Mouse (Mus musculus): Measurements from ENCODE around the gene Mb21d2. TPM values are rescaled to one million over a fixed set of nuclear protein-coding genes. Genes with fewer than 3 reads are reported as not detected.

Gene Mb21d2
- polyA plus RNA-seq, 1 experiment = 20.4 TPM

GRCm38 (mm10) chr16:28896571-28896970 lies 32.9 kb downstream of the Mb21d2 start:
- no peaks in the 10 kb centered on the region for H3K36me3 ChIP-seq (ENCODE audit: control insufficient read depth, insufficient read depth, low read length, poor library complexity, severe bottlenecking)
- H3K4me1 ChIP-seq (ENCODE audit: control insufficient read depth, insufficient read depth, low read length) = no peaks in the 10 kb centered on the region
- no peak overlapping the region for H3K27ac ChIP-seq (ENCODE audit: insufficient read depth, low read length)
- no peaks in the 10 kb centered on the region for H3K27me3 ChIP-seq (ENCODE audit: control insufficient read depth, insufficient read depth, low read length, poor library complexity, severe bottlenecking)
- no peak overlapping the region for H3K9ac ChIP-seq (ENCODE audit: low read depth, poor library complexity, severe bottlenecking)
- H3K9me3 ChIP-seq (replicated peaks; ENCODE audit: control insufficient read depth, insufficient read depth, low read length, poor library complexity, severe bottlenecking) = no peaks in the 10 kb centered on the region
- no peak for TF ChIP-seq POLR2A (IDR thresholded peaks at IDR 0.05; ENCODE audit: insufficient read depth, low read length)
- TF ChIP-seq EP300 (IDR thresholded peaks at IDR 0.05; ENCODE audit: insufficient read depth, low read depth, low read length) = no peak
- no peak for TF ChIP-seq CTCF (IDR thresholded peaks at IDR 0.05; ENCODE audit: low read depth, low read length)
- no peak overlapping the region for H3K4me3 ChIP-seq (ENCODE audit: low read depth, low read length)

GRCm38 (mm10) chr16:28894872-28895271 lies 34.6 kb downstream of the Mb21d2 start:
- Histone ChIP-seq H3K9ac (ENCODE audit: low read depth, poor library complexity, severe bottlenecking) (no peak overlapping the region), H3K4me3 (ENCODE audit: low read depth, low read length) (no peak overlapping the region), H3K9me3 (replicated peaks; ENCODE audit: control insufficient read depth, insufficient read depth, low read length, poor library complexity, severe bottlenecking) (no peaks in the 10 kb centered on the region), H3K36me3 (ENCODE audit: control insufficient read depth, insufficient read depth, low read length, poor library complexity, severe bottlenecking) (no peaks in the 10 kb centered on the region), H3K27ac (ENCODE audit: insufficient read depth, low read length) (no peak overlapping the region), H3K27me3 (ENCODE audit: control insufficient read depth, insufficient read depth, low read length, poor library complexity, severe bottlenecking) (no peaks in the 10 kb centered on the region), H3K4me1 (ENCODE audit: control insufficient read depth, insufficient read depth, low read length) (no peaks in the 10 kb centered on the region)
- TF ChIP-seq POLR2A (IDR thresholded peaks at IDR 0.05; ENCODE audit: insufficient read depth, low read length) (no peak), CTCF (IDR thresholded peaks at IDR 0.05; ENCODE audit: low read depth, low read length) (no peak), EP300 (IDR thresholded peaks at IDR 0.05; ENCODE audit: insufficient read depth, low read depth, low read length) (no peak)

GRCm38 (mm10) chr16:28893266-28893665 lies 36.2 kb downstream of the Mb21d2 start:
- TF ChIP-seq CTCF (IDR thresholded peaks at IDR 0.05; ENCODE audit: low read depth, low read length) = no peak
- H3K9ac ChIP-seq (ENCODE audit: low read depth, poor library complexity, severe bottlenecking) = no peak overlapping the region
- no peaks in the 10 kb centered on the region for H3K27me3 ChIP-seq (ENCODE audit: control insufficient read depth, insufficient read depth, low read length, poor library complexity, severe bottlenecking)
- no peaks in the 10 kb centered on the region for H3K4me1 ChIP-seq (ENCODE audit: control insufficient read depth, insufficient read depth, low read length)
- H3K36me3 ChIP-seq (ENCODE audit: control insufficient read depth, insufficient read depth, low read length, poor library complexity, severe bottlenecking) = no peaks in the 10 kb centered on the region
- H3K4me3 ChIP-seq (ENCODE audit: low read depth, low read length) = no peak overlapping the region
- no peak overlapping the region for H3K27ac ChIP-seq (ENCODE audit: insufficient read depth, low read length)
- no peaks in the 10 kb centered on the region for H3K9me3 ChIP-seq (replicated peaks; ENCODE audit: control insufficient read depth, insufficient read depth, low read length, poor library complexity, severe bottlenecking)

- no peak for TF ChIP-seq EP300 (IDR thresholded peaks at IDR 0.05; ENCODE audit: insufficient read depth, low read depth, low read length)
- TF ChIP-seq POLR2A (IDR thresholded peaks at IDR 0.05; ENCODE audit: insufficient read depth, low read length) = no peak
- TF ChIP-seq CTCF (IDR thresholded peaks at IDR 0.05; ENCODE audit: low read depth, low read length) = no peak
- no peak overlapping the region for H3K9ac ChIP-seq (ENCODE audit: low read depth, poor library complexity, severe bottlenecking)
- H3K27ac ChIP-seq (ENCODE audit: insufficient read depth, low read length) = no peak overlapping the region
- H3K4me1 ChIP-seq (ENCODE audit: control insufficient read depth, insufficient read depth, low read length) = no peaks in the 10 kb centered on the region
- no peak overlapping the region for H3K4me3 ChIP-seq (ENCODE audit: low read depth, low read length)
- no peaks in the 10 kb centered on the region for H3K36me3 ChIP-seq (ENCODE audit: control insufficient read depth, insufficient read depth, low read length, poor library complexity, severe bottlenecking)
- no peaks in the 10 kb centered on the region for H3K27me3 ChIP-seq (ENCODE audit: control insufficient read depth, insufficient read depth, low read length, poor library complexity, severe bottlenecking)
- no peaks in the 10 kb centered on the region for H3K9me3 ChIP-seq (replicated peaks; ENCODE audit: control insufficient read depth, insufficient read depth, low read length, poor library complexity, severe bottlenecking)
Observed at GRCm38 (mm10) chr16:28886201-28886745, 43.2 kb downstream of the Mb21d2 start.

- Histone ChIP-seq H3K27me3 (ENCODE audit: control insufficient read depth, insufficient read depth, low read length, poor library complexity, severe bottlenecking) (no peaks in the 10 kb centered on the region), H3K27ac (ENCODE audit: insufficient read depth, low read length) (no peak overlapping the region), H3K9me3 (replicated peaks; ENCODE audit: control insufficient read depth, insufficient read depth, low read length, poor library complexity, severe bottlenecking) (no peaks in the 10 kb centered on the region), H3K4me1 (ENCODE audit: control insufficient read depth, insufficient read depth, low read length) (no peaks in the 10 kb centered on the region), H3K4me3 (ENCODE audit: low read depth, low read length) (no peak overlapping the region), H3K36me3 (ENCODE audit: control insufficient read depth, insufficient read depth, low read length, poor library complexity, severe bottlenecking) (no peaks in the 10 kb centered on the region), H3K9ac (ENCODE audit: low read depth, poor library complexity, severe bottlenecking) (no peak overlapping the region)
- TF ChIP-seq EP300 (IDR thresholded peaks at IDR 0.05; ENCODE audit: insufficient read depth, low read depth, low read length) (no peak), CTCF (IDR thresholded peaks at IDR 0.05; ENCODE audit: low read depth, low read length) (no peak), POLR2A (IDR thresholded peaks at IDR 0.05; ENCODE audit: insufficient read depth, low read length) (no peak)
Observed at GRCm38 (mm10) chr16:28885474-28885873, 44.0 kb downstream of the Mb21d2 start.

GRCm38 (mm10) chr16:28884661-28885060 lies 44.8 kb downstream of the Mb21d2 start:
- no peaks in the 10 kb centered on the region for H3K27me3 ChIP-seq (ENCODE audit: control insufficient read depth, insufficient read depth, low read length, poor library complexity, severe bottlenecking)
- H3K4me3 ChIP-seq (ENCODE audit: low read depth, low read length) = no peak overlapping the region
- H3K9ac ChIP-seq (ENCODE audit: low read depth, poor library complexity, severe bottlenecking) = no peak overlapping the region
- H3K4me1 ChIP-seq (ENCODE audit: control insufficient read depth, insufficient read depth, low read length) = no peaks in the 10 kb centered on the region
- no peaks in the 10 kb centered on the region for H3K36me3 ChIP-seq (ENCODE audit: control insufficient read depth, insufficient read depth, low read length, poor library complexity, severe bottlenecking)
- no peak overlapping the region for H3K27ac ChIP-seq (ENCODE audit: insufficient read depth, low read length)
- H3K9me3 ChIP-seq (replicated peaks; ENCODE audit: control insufficient read depth, insufficient read depth, low read length, poor library complexity, severe bottlenecking) = no peaks in the 10 kb centered on the region
- TF ChIP-seq POLR2A (IDR thresholded peaks at IDR 0.05; ENCODE audit: insufficient read depth, low read length) = no peak
- TF ChIP-seq CTCF (IDR thresholded peaks at IDR 0.05; ENCODE audit: low read depth, low read length) = no peak
- TF ChIP-seq EP300 (IDR thresholded peaks at IDR 0.05; ENCODE audit: insufficient read depth, low read depth, low read length) = no peak
